Mouse (Mus musculus): Measurements from ENCODE around the gene Enox1.

- TF ChIP-seq USF1 (IDR thresholded peaks at IDR 0.05; ENCODE audit: low read depth) (no peak), MYOG (IDR thresholded peaks at IDR 0.05; ENCODE audit: control insufficient read depth in 1 of 3, insufficient read depth in 1 of 3, insufficient read length in 2 of 3, low read depth in 2 of 3) (no peak)
Measured at GRCm38 (mm10) chr14:77473501-77473900, 316.9 kb downstream of the Enox1 start.

All from myocyte (in vitro differentiated cells).